Mouse (Mus musculus): ENCODE data around the gene Nlrc4. TPM values are rescaled to one million over a fixed set of nuclear protein-coding genes. Genes with fewer than 3 reads are reported as not detected.
"Not testable (repeated sequence)": the region's sequence is repeated elsewhere in the genome, so short reads cannot be mapped to it uniquely, and the experiment has no call there.

Nlrc4 gene
- polyA plus RNA-seq, 1 experiment from 2014 or later: 15.0 TPM

GRCm38 (mm10) chr17:74489901-74490220 lies 30.9 kb upstream of the Nlrc4 start:
- Histone ChIP-seq H3K9me3 (ENCODE audit: control insufficient read depth) (no peaks in the 10 kb centered on the region), H3K27me3 (replicated peaks; ENCODE audit: control insufficient read depth, insufficient read depth, low read length) (0 out of 2 replicates have a peak, but pooled peaks cover 3% of the 10 kb centered on the region), H3K36me3 (ENCODE audit: control insufficient read depth, insufficient read depth) (peaks cover 13% of the 10 kb centered on the region), H3K4me2 (replicated peaks; ENCODE audit: low read depth) (peak overlapping the region; percentile 71), H3K27ac (ENCODE audit: low read depth, low read length) (peak overlapping the region; percentile 98), H3K4me3 (ENCODE audit: low read depth, low read length) (peak overlapping the region; percentile 81), H3K4me1 (replicated peaks; ENCODE audit: control insufficient read depth, insufficient read depth, low read length) (0 out of 2 replicates have a peak, but pooled peaks cover 2% of the 10 kb centered on the region), H3K9ac (ENCODE audit: low read depth, low read length) (peak overlapping the region; percentile 93)
- TF ChIP-seq CTCF (IDR thresholded peaks at IDR 0.05; ENCODE audit: low read depth): no peak
- WGBS: 2% methylated on average over 12 of the region's 12 CpGs
- no peak for ATAC-seq

GRCm38 (mm10) chr17:74489024-74489900 lies 30.3 kb upstream of the Nlrc4 start, which contains the start of gene Yipf4:
Gene Yipf4, plus strand, starts transcription at chr17:74489493.
- Histone ChIP-seq H3K9ac (ENCODE audit: low read depth, low read length) (peak within 1 kb of the TSS; percentile 93), H3K27me3 (replicated peaks; ENCODE audit: control insufficient read depth, insufficient read depth, low read length) (0 out of 2 replicates have a peak, but pooled peaks cover 3% of the 10 kb centered on the region), H3K4me2 (replicated peaks; ENCODE audit: low read depth) (peak within 1 kb of the TSS; percentile 71), H3K27ac (ENCODE audit: low read depth, low read length) (peak within 1 kb of the TSS; percentile 98), H3K4me3 (ENCODE audit: low read depth, low read length) (peak within 1 kb of the TSS; percentile 81), H3K4me1 (replicated peaks; ENCODE audit: control insufficient read depth, insufficient read depth, low read length) (0 out of 2 replicates have a peak, but pooled peaks cover 2% of the 10 kb centered on the region), H3K36me3 (ENCODE audit: control insufficient read depth, insufficient read depth) (peaks cover 7% of the 10 kb centered on the region), H3K9me3 (ENCODE audit: control insufficient read depth) (no peaks in the 10 kb centered on the region)
- 4% methylated on average over 56 of the region's 58 CpGs for WGBS
- TF ChIP-seq CTCF (IDR thresholded peaks at IDR 0.05; ENCODE audit: low read depth): no peak
- ATAC-seq: peak; percentile 99

GRCm38 (mm10) chr17:74480361-74481069 lies 21.6 kb upstream of the Nlrc4 start:
- WGBS: 87% methylated on average over 14 of the region's 14 CpGs
- H3K4me2 ChIP-seq (replicated peaks; ENCODE audit: low read depth): no peak overlapping the region
- no peak overlapping the region for H3K27ac ChIP-seq (ENCODE audit: low read depth, low read length)
- TF ChIP-seq CTCF (IDR thresholded peaks at IDR 0.05; ENCODE audit: low read depth): no peak
- no peak overlapping the region for H3K4me3 ChIP-seq (ENCODE audit: low read depth, low read length)
- no peaks in the 10 kb centered on the region for H3K36me3 ChIP-seq (ENCODE audit: control insufficient read depth, insufficient read depth)
- no peak overlapping the region for H3K9ac ChIP-seq (ENCODE audit: low read depth, low read length)
- H3K4me1 ChIP-seq (replicated peaks; ENCODE audit: control insufficient read depth, insufficient read depth, low read length): no peaks in the 10 kb centered on the region
- H3K9me3 ChIP-seq (ENCODE audit: control insufficient read depth): no peaks in the 10 kb centered on the region
- H3K27me3 ChIP-seq (replicated peaks; ENCODE audit: control insufficient read depth, insufficient read depth, low read length): no peaks in the 10 kb centered on the region
- ATAC-seq: no peak

GRCm38 (mm10) chr17:74470133-74470532 lies 11.2 kb upstream of the Nlrc4 start:
- not testable (repeated sequence) for H3K4me1 ChIP-seq (replicated peaks; ENCODE audit: control insufficient read depth, insufficient read depth, low read length); H3K9ac ChIP-seq (ENCODE audit: low read depth, low read length); H3K4me2 ChIP-seq (replicated peaks; ENCODE audit: low read depth); H3K36me3 ChIP-seq (ENCODE audit: control insufficient read depth, insufficient read depth); H3K27ac ChIP-seq (ENCODE audit: low read depth, low read length); H3K27me3 ChIP-seq (replicated peaks; ENCODE audit: control insufficient read depth, insufficient read depth, low read length); H3K4me3 ChIP-seq (ENCODE audit: low read depth, low read length); H3K9me3 ChIP-seq (ENCODE audit: control insufficient read depth); ATAC-seq
- 87% methylated on average over 6 of the region's 6 CpGs for WGBS

GRCm38 (mm10) chr17:74467981-74468380 lies 9.0 kb upstream of the Nlrc4 start:
- H3K36me3 ChIP-seq (ENCODE audit: control insufficient read depth, insufficient read depth); ATAC-seq; H3K9ac ChIP-seq (ENCODE audit: low read depth, low read length); H3K4me2 ChIP-seq (replicated peaks; ENCODE audit: low read depth); H3K27me3 ChIP-seq (replicated peaks; ENCODE audit: control insufficient read depth, insufficient read depth, low read length); H3K9me3 ChIP-seq (ENCODE audit: control insufficient read depth); H3K4me3 ChIP-seq (ENCODE audit: low read depth, low read length); H3K4me1 ChIP-seq (replicated peaks; ENCODE audit: control insufficient read depth, insufficient read depth, low read length); H3K27ac ChIP-seq (ENCODE audit: low read depth, low read length): not testable (repeated sequence)
- 93% methylated on average over 2 of the region's 2 CpGs for WGBS

- Histone ChIP-seq H3K4me2 (replicated peaks; ENCODE audit: low read depth) (no peak overlapping the region), H3K4me1 (replicated peaks; ENCODE audit: control insufficient read depth, insufficient read depth, low read length) (0 out of 2 replicates have a peak, but pooled peaks cover 2% of the 10 kb centered on the region), H3K9ac (ENCODE audit: low read depth, low read length) (no peak overlapping the region), H3K27ac (ENCODE audit: low read depth, low read length) (peak overlapping the region; percentile 7; the same call in 1 of the 2 replicates), H3K9me3 (ENCODE audit: control insufficient read depth) (no peaks in the 10 kb centered on the region), H3K4me3 (ENCODE audit: low read depth, low read length) (no peak overlapping the region), H3K36me3 (ENCODE audit: control insufficient read depth, insufficient read depth) (no peaks in the 10 kb centered on the region), H3K27me3 (replicated peaks; ENCODE audit: control insufficient read depth, insufficient read depth, low read length) (no peaks in the 10 kb centered on the region)
- no peak for TF ChIP-seq CTCF (IDR thresholded peaks at IDR 0.05; ENCODE audit: low read depth)
- ATAC-seq: peak; percentile 84
Measured at GRCm38 (mm10) chr17:74463510-74463909, 4.6 kb upstream of the Nlrc4 start.
